Mouse (Mus musculus) embryo, embryonic 10 days (tissue): ENCODE measurements around the gene Haao.
"Not testable (repeated sequence)": the region's sequence is repeated elsewhere in the genome, so short reads cannot be mapped to it uniquely, and the experiment has no call there.

ENCODE experiments used
- DNase-seq: peaks from one replicate; pipeline ENCODE4 v3.0.0-alpha.2; 2015; ENCODE audit warnings: low spot score

Gene Haao

GRCm38 (mm10) chr17:83865366-83865765 lies 17.6 kb upstream of the Haao start:
- no peak for DNase-seq

GRCm38 (mm10) chr17:83862134-83862881 lies 14.5 kb upstream of the Haao start:
- DNase-seq, result peak; percentile 58

GRCm38 (mm10) chr17:83861444-83862133 lies 13.8 kb upstream of the Haao start:
- peak; percentile 98 for DNase-seq

GRCm38 (mm10) chr17:83860968-83861367 lies 13.2 kb upstream of the Haao start:
- not testable (repeated sequence) for DNase-seq

GRCm38 (mm10) chr17:83860224-83860623 lies 12.5 kb upstream of the Haao start:
- no peak for DNase-seq

GRCm38 (mm10) chr17:83859639-83860038 lies 11.9 kb upstream of the Haao start:
- no peak for DNase-seq

- no peak for DNase-seq
Observed at GRCm38 (mm10) chr17:83858413-83858812, 10.7 kb upstream of the Haao start.

GRCm38 (mm10) chr17:83854284-83854918 lies 6.6 kb upstream of the Haao start:
- peak; percentile 56 for DNase-seq

- DNase-seq, result no peak
Observed at GRCm38 (mm10) chr17:83853831-83854230, 6.1 kb upstream of the Haao start.

GRCm38 (mm10) chr17:83850864-83851263 lies 3.1 kb upstream of the Haao start:
- no peak for DNase-seq

- peak; percentile 95 for DNase-seq
Observed at GRCm38 (mm10) chr17:83850458-83850857, 2.7 kb upstream of the Haao start.

GRCm38 (mm10) chr17:83849717-83850116 lies 2.0 kb upstream of the Haao start:
- no peak for DNase-seq

- DNase-seq, result no peak
Observed at GRCm38 (mm10) chr17:83849081-83849675, 1.4 kb upstream of the Haao start.

- no peak for DNase-seq
Observed at GRCm38 (mm10) chr17:83848482-83848881, 719 bp upstream of the Haao start.

GRCm38 (mm10) chr17:83847100-83847499 lies 663 bp downstream of the Haao start:
- DNase-seq, result no peak

GRCm38 (mm10) chr17:83846301-83847021 lies 1.3 kb downstream of the Haao start:
- no peak for DNase-seq

- no peak for DNase-seq
Observed at GRCm38 (mm10) chr17:83845538-83845937, 2.2 kb downstream of the Haao start.

- no peak for DNase-seq
Observed at GRCm38 (mm10) chr17:83843780-83844179, 4.0 kb downstream of the Haao start.

- DNase-seq, result no peak
Observed at GRCm38 (mm10) chr17:83841011-83841410, 6.8 kb downstream of the Haao start.

GRCm38 (mm10) chr17:83839132-83839531 lies 8.6 kb downstream of the Haao start:
- DNase-seq, result no peak

GRCm38 (mm10) chr17:83837659-83838190 lies 10.0 kb downstream of the Haao start:
- no peak for DNase-seq

- DNase-seq, result no peak
Observed at GRCm38 (mm10) chr17:83836048-83836447, 11.7 kb downstream of the Haao start.
